In genomic region chr2:6239333-6239732, GRCm38 (mm10) we compare ENCODE assay signal across 28 mouse cellular contexts. TPM values are rescaled to one million over a fixed set of nuclear protein-coding genes. Genes with fewer than 3 reads are reported as not detected.
DNase-seq lines count a peak whose midpoint lies in the region; ATAC-seq and TF ChIP-seq lines count a peak whose summit lies in the region.
"Had no signal": no experiment of that assay in that cellular context is flagged by ENCODE, and none has a peak within 500 bp of the region (broad histone marks: within the 10 kb centered on the region; RNA-seq: fewer than 3 reads in every experiment).

No protein-coding gene starts in this region.

- H3K27ac ChIP-seq in hindbrain, embryonic 12.5 days = no peak overlapping the region
- no peak overlapping the region for H3K27ac ChIP-seq in hindbrain, postnatal 0 days
- H3K27ac ChIP-seq in lung, embryonic 15.5 days = no peak overlapping the region
- H3K27ac ChIP-seq in stomach, embryonic 15.5 days = no peak overlapping the region
- H3K27ac ChIP-seq: embryonic facial prominence, embryonic 15.5 days; forebrain, embryonic 12.5 days; heart, embryonic 10.5 days; hindbrain, embryonic 15.5 days; liver, embryonic 14.5 days; neural tube, embryonic 15.5 days had no signal

- TF ChIP-seq CTCF in hindbrain, postnatal 0 days (IDR thresholded peaks at IDR 0.05; ENCODE audit: low read depth) = no peak

- H3K27me3 ChIP-seq in hindbrain, embryonic 12.5 days = no peaks in the 10 kb centered on the region
- H3K27me3 ChIP-seq in hindbrain, postnatal 0 days (ENCODE audit: insufficient read depth, low read length) = no peaks in the 10 kb centered on the region
- no peaks in the 10 kb centered on the region for H3K27me3 ChIP-seq in lung, embryonic 15.5 days
- H3K27me3 ChIP-seq in stomach, embryonic 15.5 days (replicated peaks) = no peaks in the 10 kb centered on the region
- H3K27me3 ChIP-seq: embryonic facial prominence, embryonic 15.5 days; hindbrain, embryonic 15.5 days; neural tube, embryonic 15.5 days had no signal

- H3K4me2 ChIP-seq in hindbrain, embryonic 12.5 days (replicated peaks) = no peak overlapping the region
- H3K4me2 ChIP-seq in hindbrain, postnatal 0 days (ENCODE audit: low read depth, low read length) = no peak overlapping the region
- no peak overlapping the region for H3K4me2 ChIP-seq in lung, embryonic 15.5 days
- H3K4me2 ChIP-seq in stomach, embryonic 15.5 days = no peak overlapping the region
- H3K4me2 ChIP-seq: embryonic facial prominence, embryonic 15.5 days; forebrain, embryonic 12.5 days; hindbrain, embryonic 15.5 days; neural tube, embryonic 15.5 days had no signal

- DNase-seq in hindbrain, postnatal 0 days (ENCODE audit: low spot score) = no peak
- no peak for DNase-seq in lung, postnatal 10 days
- peak; percentile 14 for DNase-seq in MN1 (ENCODE audit: low spot score)
- no peak for DNase-seq in frontal cortex, adult 2 months (ENCODE audit: extremely low spot score in 1 of 2, low spot score in 1 of 2)
- DNase-seq: adrenal gland, postnatal 14 days; cerebellum, adult 11 months; cerebellum, adult 9-11 months; embryo, embryonic 11 days; forebrain, postnatal 0 days; gastrocnemius, postnatal 14 days; heart, postnatal 36 days; kidney, adult 18-20 months; kidney, postnatal 4 days; liver; lung, adult 2 months; right cerebral cortex, postnatal 25 days; thymus, adult 18-20 months; thymus, postnatal 36 days had no signal

- H3K4me1 ChIP-seq in hindbrain, embryonic 12.5 days = peaks cover 7% of the 10 kb centered on the region; the same call in 1 of the 2 replicates
- H3K4me1 ChIP-seq in hindbrain, postnatal 0 days (ENCODE audit: insufficient read depth, low read length) = no peaks in the 10 kb centered on the region
- H3K4me1 ChIP-seq in lung, embryonic 15.5 days = peaks cover 13% of the 10 kb centered on the region
- H3K4me1 ChIP-seq in stomach, embryonic 15.5 days = peaks cover 3% of the 10 kb centered on the region; the same call in 1 of the 2 replicates
- H3K4me1 ChIP-seq: embryonic facial prominence, embryonic 15.5 days; forebrain, embryonic 12.5 days; hindbrain, embryonic 15.5 days; neural tube, embryonic 15.5 days had no signal

- H3K9ac ChIP-seq in hindbrain, embryonic 12.5 days = no peak overlapping the region
- H3K9ac ChIP-seq in hindbrain, postnatal 0 days (replicated peaks; ENCODE audit: low read length) = no peak overlapping the region
- H3K9ac ChIP-seq in lung, embryonic 15.5 days = no peak overlapping the region
- no peak overlapping the region for H3K9ac ChIP-seq in stomach, embryonic 15.5 days
- H3K9ac ChIP-seq: embryonic facial prominence, embryonic 15.5 days; forebrain, embryonic 12.5 days; forebrain, postnatal 0 days; hindbrain, embryonic 15.5 days; liver, embryonic 14.5 days; neural tube, embryonic 15.5 days had no signal

- no peaks in the 10 kb centered on the region for H3K36me3 ChIP-seq in hindbrain, embryonic 12.5 days
- H3K36me3 ChIP-seq in hindbrain, postnatal 0 days (ENCODE audit: insufficient read depth, low read length) = no peaks in the 10 kb centered on the region
- H3K36me3 ChIP-seq in lung, embryonic 15.5 days = no peaks in the 10 kb centered on the region
- H3K36me3 ChIP-seq in stomach, embryonic 15.5 days = no peaks in the 10 kb centered on the region
- H3K36me3 ChIP-seq: embryonic facial prominence, embryonic 15.5 days; forebrain, embryonic 12.5 days; heart, embryonic 10.5 days; hindbrain, embryonic 15.5 days; neural tube, embryonic 15.5 days had no signal

- 65% methylated on average over 4 of the region's 4 CpGs for WGBS in hindbrain, embryonic 12.5 days
- WGBS in hindbrain, postnatal 0 days = 61% methylated on average over 4 of the region's 4 CpGs
- WGBS in lung, embryonic 15.5 days = 43% methylated on average over 4 of the region's 4 CpGs
- 64% methylated on average over 4 of the region's 4 CpGs for WGBS in stomach, embryonic 15.5 days

- ATAC-seq in hindbrain, embryonic 12.5 days (ENCODE audit: low FRiP score) = peak; percentile 38; the same call in 1 of the 2 replicates
- no peak for ATAC-seq in hindbrain, postnatal 0 days
- ATAC-seq in lung, embryonic 15.5 days (ENCODE audit: borderline replicate concordance, extremely low read depth, low FRiP score, low TSS enrichment) = peak; percentile 62; the same call in 1 of the 2 replicates
- ATAC-seq in stomach, embryonic 15.5 days (ENCODE audit: insufficient read depth, low FRiP score, low read depth) = peak; percentile 12; the same call in 1 of the 2 replicates

- H3K4me3 ChIP-seq in hindbrain, embryonic 12.5 days = no peak overlapping the region
- no peak overlapping the region for H3K4me3 ChIP-seq in hindbrain, postnatal 0 days (ENCODE audit: low read length)
- H3K4me3 ChIP-seq in lung, embryonic 15.5 days = no peak overlapping the region
- H3K4me3 ChIP-seq in stomach, embryonic 15.5 days (replicated peaks) = no peak overlapping the region
- H3K4me3 ChIP-seq: embryonic facial prominence, embryonic 15.5 days; forebrain, embryonic 12.5 days; heart, embryonic 10.5 days; hindbrain, embryonic 15.5 days; neural tube, embryonic 15.5 days had no signal

- no peaks in the 10 kb centered on the region for H3K9me3 ChIP-seq in hindbrain, embryonic 12.5 days (replicated peaks)
- no peaks in the 10 kb centered on the region for H3K9me3 ChIP-seq in hindbrain, postnatal 0 days (ENCODE audit: low read length)
- H3K9me3 ChIP-seq in lung, embryonic 15.5 days = no peaks in the 10 kb centered on the region
- no peaks in the 10 kb centered on the region for H3K9me3 ChIP-seq in stomach, embryonic 15.5 days
- H3K9me3 ChIP-seq: embryonic facial prominence, embryonic 15.5 days; forebrain, embryonic 12.5 days; heart, embryonic 10.5 days; hindbrain, embryonic 15.5 days; neural tube, embryonic 15.5 days had no signal

RNA-seq across cellular contexts. Expression of gene Echdc3, which starts 26.5 kb away (rescaled TPM):
- 2.8 and 3.0 TPM in 2 replicates for polyA plus RNA-seq in hindbrain, embryonic 12.5 days (2016; fragmentation: Nextera tagmentation; extraction: Ambion mirVana)
- total RNA-seq in hindbrain, postnatal 0 days (2014; rRNA removed) = 1.5 and 1.6 TPM in 2 replicates
- polyA plus RNA-seq in hindbrain, postnatal 0 days (2015; fragmentation: Nextera tagmentation; extraction: Ambion mirVana) = 1.5 and 1.7 TPM in 2 replicates
- 9.6 and 9.7 TPM in 2 replicates for polyA plus RNA-seq in lung, embryonic 15.5 days (2015; fragmentation: Nextera tagmentation; extraction: Ambion mirVana)
- polyA plus RNA-seq in stomach, embryonic 15.5 days (2015; fragmentation: Nextera tagmentation; extraction: Ambion mirVana) = 12.1 and 12.4 TPM in 2 replicates
- polyA plus RNA-seq in frontal cortex, adult 2 months (2012; rRNA removed) = 1.2 and 1.3 TPM in 2 replicates
- total RNA-seq: MEL had no signal
